Mouse (Mus musculus) stomach, postnatal 0 days (tissue): ENCODE data around the gene Itm2c.
A peak's percentile ranks its signal among the peaks of the same experiment; 100 is the strongest.

Experiments used
- CTCF ChIP-seq: IDR thresholded peaks from 2 replicates; pipeline ENCODE4 v1.5.1; 2016; ENCODE audit warnings: antibody characterized with exemption, low read depth, mild to moderate bottlenecking, moderate library complexity
- EP300 ChIP-seq: optimal IDR thresholded peaks from 2 replicates; pipeline ENCODE3; 2016; ENCODE audit warnings: antibody characterized with exemption

DNA sequence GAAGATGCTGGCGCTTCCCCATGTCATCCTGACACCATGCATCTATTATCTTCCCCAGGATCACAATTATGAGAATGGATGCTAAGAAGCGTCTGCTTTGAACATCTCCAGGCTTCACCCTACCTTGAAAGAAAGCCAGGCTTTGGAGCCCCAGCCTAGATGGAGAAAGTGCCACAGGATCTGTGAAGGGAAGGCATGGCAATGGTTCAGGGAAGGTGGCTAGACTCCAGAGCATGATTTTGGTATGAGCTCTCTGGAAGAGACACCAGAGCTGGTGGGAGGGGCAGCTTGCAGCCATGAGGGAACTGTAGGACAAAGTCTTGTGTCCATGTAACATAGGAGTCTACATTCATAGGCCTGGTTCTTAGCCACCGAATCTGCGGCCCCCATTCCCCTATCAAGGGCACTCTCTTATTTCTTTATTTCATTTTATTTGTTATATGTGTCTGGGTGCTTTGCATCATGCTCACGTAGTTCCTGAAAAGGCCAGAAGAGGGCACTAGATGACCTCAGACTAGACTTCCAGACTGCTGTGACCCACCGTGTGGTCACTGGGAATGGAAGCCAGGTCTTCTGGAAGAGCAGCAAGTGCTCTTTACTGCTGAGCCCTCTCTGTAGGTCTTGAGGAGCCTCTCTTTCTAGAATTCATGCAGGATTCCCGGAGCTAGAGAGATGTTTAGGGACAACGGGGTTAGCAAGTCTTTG lies 41.2 kb downstream of the Itm2c start:
- TF ChIP-seq CTCF (peak; percentile 83), EP300 (no peak)
